Mouse (Mus musculus) spleen, postnatal 0 days (tissue): ENCODE data around the gene Olfr1333. TPM values are rescaled to one million over a fixed set of nuclear protein-coding genes. Genes with fewer than 3 reads are reported as not detected.

Experiments
- polyA plus RNA-seq: library from polyadenylated mRNA; unstranded; fragments of >200 nt; fragmentation: Nextera tagmentation; extraction: Ambion mirVana; gene quantifications from 2 replicates; pipeline ENCODE4 v1.2.1, GENCODE M21; 2015

The Olfr1333 gene
- polyA plus RNA-seq = not detected in 2 replicates

DNA sequence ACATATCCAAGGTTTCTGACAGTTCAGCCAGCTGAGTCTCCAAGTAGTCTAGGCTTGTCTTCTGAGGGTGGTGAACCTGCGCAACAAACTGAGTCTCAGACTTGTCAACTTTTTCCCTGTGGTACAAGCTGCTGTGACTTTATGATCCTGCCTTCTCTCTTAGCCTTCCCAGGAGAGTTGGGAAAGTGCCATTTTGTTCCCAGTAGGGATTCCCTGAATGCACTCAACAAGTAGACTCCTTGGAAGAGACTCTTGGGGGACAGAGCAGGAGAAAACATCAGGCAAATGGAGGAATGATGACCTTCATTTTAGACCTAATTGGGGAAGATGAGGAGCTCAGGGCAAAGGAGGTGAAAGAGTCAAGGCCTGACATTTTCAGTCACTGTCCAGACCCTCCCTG is at the start of gene Olfr1333:
Gene Olfr1333, minus strand, starts transcription at position 101 of the 400 bp plus-strand sequence.

GRCm38 (mm10) chr4:118864349-118864748 is 28.3 kb upstream of the Olfr1333 start, which contains the start of gene Olfr1331:
TSS of gene Olfr1331 (plus strand) at chr4:118864649.

DNA sequence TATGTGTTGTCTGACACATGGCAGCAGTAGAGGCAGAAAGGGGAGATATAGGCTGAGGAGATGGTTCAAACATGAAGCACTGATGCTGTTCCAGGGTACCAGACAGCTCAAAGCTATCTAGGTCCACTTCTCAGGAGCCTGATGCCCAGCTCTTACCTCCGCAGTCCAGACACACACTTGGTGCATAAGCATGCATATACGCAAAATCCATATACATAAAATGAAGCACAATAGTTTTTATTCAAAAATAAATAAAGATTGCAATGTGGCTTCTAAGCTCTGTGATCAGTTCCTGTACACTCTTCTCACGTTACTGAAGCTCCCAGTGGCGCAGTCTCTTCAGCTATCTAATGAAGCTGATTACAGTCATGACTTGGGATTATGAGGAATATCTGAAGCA is 26.2 kb downstream of the Olfr1333 start, which contains the start of gene Olfr1335:
Gene Olfr1335, minus strand, starts transcription at position 101 of the 400 bp plus-strand sequence.

GRCm38 (mm10) chr4:118782486-118782885 is 53.6 kb downstream of the Olfr1333 start, which contains the start of gene Olfr1337:
TSS of gene Olfr1337 (minus strand) at chr4:118782586.

Other genes starting within 250 kb of the Olfr1333 start
- gene Cfap57, start 215.5 kb downstream of the Olfr1333 start, polyA plus RNA-seq = 0.42 and 0.49 TPM in 2 replicates
- 111 and 115 TPM in 2 replicates for gene Ebna1bp2, start 215.5 kb downstream of the Olfr1333 start, polyA plus RNA-seq
- not detected in 2 replicates for gene Olfr62, start 177.3 kb downstream of the Olfr1333 start, polyA plus RNA-seq
- gene Olfr1342, start 143.5 kb downstream of the Olfr1333 start, polyA plus RNA-seq = not detected in 2 replicates
- not detected in 2 replicates for gene Olfr1341, start 132.8 kb downstream of the Olfr1333 start, polyA plus RNA-seq
- gene Olfr1340, start 116.1 kb downstream of the Olfr1333 start, polyA plus RNA-seq = not detected in 2 replicates
- not detected in 2 replicates for gene Olfr1339, start 104.1 kb downstream of the Olfr1333 start, polyA plus RNA-seq
- not detected in 2 replicates for gene Olfr1338, start 77.5 kb downstream of the Olfr1333 start, polyA plus RNA-seq
- gene Olfr1337, start 53.7 kb downstream of the Olfr1333 start, polyA plus RNA-seq = not detected in 2 replicates
- not detected in 2 replicates for gene Olfr1335, start 26.3 kb downstream of the Olfr1333 start, polyA plus RNA-seq
- gene Olfr1331, start 28.4 kb upstream of the Olfr1333 start, polyA plus RNA-seq = not detected in 2 replicates
- gene Olfr1330, start 52.3 kb upstream of the Olfr1333 start, polyA plus RNA-seq = not detected in 2 replicates
- gene Olfr1329, start 81.2 kb upstream of the Olfr1333 start, polyA plus RNA-seq = not detected in 2 replicates
- gene Olfr1328, start 102.3 kb upstream of the Olfr1333 start, polyA plus RNA-seq = not detected in 2 replicates
- not detected in 2 replicates for gene Lao1, start 125.3 kb upstream of the Olfr1333 start, polyA plus RNA-seq